28 mouse cellular contexts compared by ENCODE assay signal in the genomic region with DNA sequence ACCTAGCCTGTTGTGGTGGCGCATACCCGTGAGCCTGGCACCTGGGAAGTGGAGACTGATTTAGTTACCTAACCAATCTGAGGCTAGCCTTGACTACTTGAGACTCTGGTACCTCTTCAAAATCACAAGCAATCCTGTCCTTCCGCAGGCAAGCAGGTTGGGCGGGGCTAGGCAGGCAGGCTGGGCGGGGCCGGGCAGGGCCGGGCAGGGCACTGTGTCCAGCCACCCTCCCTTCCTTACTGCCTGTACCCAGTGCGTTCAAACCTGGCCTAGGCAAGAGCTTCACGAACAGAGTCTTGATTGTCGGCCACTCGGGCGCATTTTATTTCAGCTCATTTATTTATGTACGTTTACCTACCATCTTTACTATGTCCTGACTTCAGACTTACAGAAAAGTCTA. TPM values are rescaled to one million over a fixed set of nuclear protein-coding genes. Genes with fewer than 3 reads are reported as not detected.
"Had no signal": no experiment of that assay in that cellular context is flagged by ENCODE, and none has a peak within 500 bp of the region (broad histone marks: within the 10 kb centered on the region; RNA-seq: fewer than 3 reads in every experiment).

No protein-coding gene starts in this region.

- DNase-seq: forebrain, postnatal 0 days; gastrocnemius, postnatal 14 days; gastrocnemius, postnatal 36 days; heart, adult 11 months; heart, adult 2 months; heart, postnatal 10 days; heart, postnatal 4 days; kidney, adult 11 months; kidney, adult 2 months; kidney, adult 9 months; kidney, postnatal 14 days; kidney, postnatal 36 days; layer of hippocampus, adult 9-11 months; layer of hippocampus, postnatal 36 days had no signal

- H3K9me3 ChIP-seq: liver, embryonic 12.5 days had no signal

- H3K36me3 ChIP-seq: heart, embryonic 12.5 days; hindbrain, embryonic 10.5 days; hindbrain, embryonic 12.5 days; kidney, embryonic 15.5 days; limb, embryonic 12.5 days; liver, embryonic 12.5 days had no signal

- H3K27ac ChIP-seq: heart, adult 2 months; heart, embryonic 10.5 days; hindbrain, embryonic 10.5 days; hindbrain, embryonic 12.5 days; hindbrain, embryonic 14.5 days; kidney, embryonic 15.5 days; kidney, postnatal 0 days; limb, embryonic 10.5 days; limb, embryonic 12.5 days; liver, embryonic 12.5 days had no signal

- H3K9ac ChIP-seq: forebrain, postnatal 0 days; heart, embryonic 12.5 days; hindbrain, embryonic 12.5 days; hindbrain, embryonic 14.5 days; kidney, embryonic 15.5 days; limb, embryonic 12.5 days; liver, embryonic 12.5 days had no signal

- H3K4me3 ChIP-seq: heart, adult 2 months; heart, embryonic 10.5 days; heart, embryonic 12.5 days; hindbrain, embryonic 10.5 days; hindbrain, embryonic 12.5 days; kidney, embryonic 15.5 days; limb, embryonic 10.5 days; limb, embryonic 12.5 days; liver, embryonic 12.5 days had no signal

- H3K4me1 ChIP-seq: heart, embryonic 12.5 days; hindbrain, embryonic 12.5 days; limb, embryonic 12.5 days had no signal

- H3K4me2 ChIP-seq: heart, embryonic 12.5 days; hindbrain, embryonic 12.5 days; hindbrain, embryonic 14.5 days; kidney, embryonic 15.5 days; limb, embryonic 12.5 days; liver, embryonic 12.5 days had no signal

- H3K27me3 ChIP-seq: kidney, embryonic 15.5 days had no signal

- ATAC-seq: forebrain, postnatal 0 days; hindbrain, embryonic 16.5 days; inflammation-experienced regulatory T-cells, adult 6 months; liver, embryonic 12.5 days had no signal

RNA-seq across cellular contexts. Expression of a gene that starts 12.1 kb away (rescaled TPM):
- total RNA-seq: heart, adult 2 months; heart, postnatal 25 days had no signal
- polyA plus RNA-seq: gonadal fat pad, adult 2 months; heart, adult 2 months had no signal
